Mouse (Mus musculus): Measurements from ENCODE around the gene 2300002M23Rik.

The 2300002M23Rik gene

DNA sequence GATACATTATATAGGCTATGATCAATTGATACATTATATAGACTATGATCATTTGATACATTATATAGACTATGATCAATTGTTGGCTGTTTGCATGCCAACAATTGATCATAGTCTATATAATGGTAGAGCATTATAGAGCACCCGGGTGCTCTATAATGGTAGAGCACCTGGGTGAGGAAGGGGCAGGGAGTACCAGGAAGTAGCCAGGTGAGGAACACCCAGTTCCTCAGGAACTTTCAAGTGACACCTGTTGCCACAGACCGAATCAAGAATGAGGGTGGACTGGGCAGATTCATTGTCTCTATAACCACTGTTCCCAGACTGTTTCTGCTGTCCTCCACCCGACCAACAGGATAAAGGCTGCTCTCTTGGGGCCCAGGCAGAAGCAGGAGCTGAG lies at the start of gene 2300002M23Rik:
2300002M23Rik (plus strand) TSS at position 301 of the 400 bp plus-strand sequence.
- no peak for DNase-seq (ENCODE audit: low read depth, low spot score)

DNA sequence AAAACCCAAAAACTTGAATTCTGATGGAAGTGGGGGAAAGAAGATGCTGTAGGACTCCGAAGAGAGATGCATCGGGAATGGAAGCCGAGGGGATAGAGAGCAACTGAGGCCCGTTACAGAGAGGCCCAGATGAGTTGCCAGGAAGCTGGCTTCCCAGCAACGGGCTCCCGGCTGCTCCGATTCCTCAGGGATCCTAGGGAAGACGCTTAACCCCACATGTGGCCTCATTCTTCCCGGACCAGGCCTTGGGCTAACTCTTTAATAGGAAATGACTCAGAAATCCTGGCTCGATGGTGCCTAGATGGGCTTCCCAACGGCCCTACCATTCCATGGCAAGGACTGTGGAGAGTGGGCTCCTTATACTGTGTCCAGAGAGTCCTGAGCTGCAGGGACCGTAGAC lies 49.7 kb upstream of the 2300002M23Rik start:
- no peak for DNase-seq (ENCODE audit: low read depth, low spot score)

- DNase-seq (ENCODE audit: low read depth, low spot score), result no peak
Observed at GRCm38 (mm10) chr17:35524354-35524753, 42.9 kb upstream of the 2300002M23Rik start.

GRCm38 (mm10) chr17:35526644-35527043 lies 40.6 kb upstream of the 2300002M23Rik start:
- no peak for DNase-seq (ENCODE audit: low read depth, low spot score)

DNA sequence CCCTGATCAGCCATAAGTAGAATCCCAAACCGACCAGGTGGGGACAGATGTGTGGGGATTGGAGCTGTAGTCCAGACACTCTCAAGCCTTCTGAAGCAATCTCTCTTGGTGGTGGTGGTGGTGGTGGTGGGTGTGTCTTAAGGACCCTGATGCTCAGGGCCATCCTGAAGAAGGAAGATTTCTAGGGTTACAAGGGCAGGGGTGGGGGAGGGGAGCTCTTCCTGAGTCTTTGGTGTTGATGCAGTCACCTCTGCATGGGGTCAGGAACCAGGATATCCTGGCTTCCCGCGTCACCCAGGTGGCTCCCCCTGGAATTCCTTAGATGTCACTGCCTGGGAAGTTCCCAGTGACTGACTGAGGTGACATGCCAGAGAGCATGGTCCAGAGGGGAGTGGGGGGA lies 34.9 kb upstream of the 2300002M23Rik start:
- DNase-seq (ENCODE audit: low read depth, low spot score), result no peak

GRCm38 (mm10) chr17:35532901-35533300 lies 34.3 kb upstream of the 2300002M23Rik start, which contains the start of gene Psors1c2:
TSS of gene Psors1c2 (plus strand) at chr17:35533201.
- DNase-seq (ENCODE audit: low read depth, low spot score), result no peak

- peak; percentile 85 for DNase-seq (ENCODE audit: low read depth, low spot score)
Observed at GRCm38 (mm10) chr17:35534343-35534742, 32.9 kb upstream of the 2300002M23Rik start.

- DNase-seq (ENCODE audit: low read depth, low spot score), result no peak
Observed at GRCm38 (mm10) chr17:35537421-35537820, 29.8 kb upstream of the 2300002M23Rik start.

GRCm38 (mm10) chr17:35538476-35538875 lies 28.8 kb upstream of the 2300002M23Rik start:
- no peak for DNase-seq (ENCODE audit: low read depth, low spot score)

DNA sequence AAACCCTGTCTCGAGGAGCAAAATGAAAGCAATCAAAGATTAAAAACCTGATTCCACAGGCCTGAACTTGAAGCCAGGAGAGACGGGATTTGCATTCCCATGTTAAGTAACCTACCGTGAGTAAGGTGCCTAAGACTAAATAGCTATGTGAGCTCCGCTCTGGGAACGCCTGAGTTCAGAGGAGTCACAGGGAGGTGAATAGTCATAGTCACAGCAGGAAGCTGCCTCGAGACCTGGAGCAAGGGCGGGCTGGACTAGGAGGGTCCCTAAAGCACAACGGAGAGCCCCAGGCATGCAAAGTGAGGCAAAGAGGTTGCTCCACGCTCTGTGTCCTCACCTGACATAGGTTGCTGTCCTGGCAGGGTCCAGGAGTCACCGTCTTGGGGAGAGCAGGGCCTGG lies 27.7 kb upstream of the 2300002M23Rik start:
- no peak for DNase-seq (ENCODE audit: low read depth, low spot score)

- no peak for DNase-seq (ENCODE audit: low read depth, low spot score)
Observed at GRCm38 (mm10) chr17:35542761-35543411, 24.4 kb upstream of the 2300002M23Rik start.

- DNase-seq (ENCODE audit: low read depth, low spot score), result no peak
Observed at GRCm38 (mm10) chr17:35543412-35543861, 23.8 kb upstream of the 2300002M23Rik start.

- no peak for DNase-seq (ENCODE audit: low read depth, low spot score)
Observed at GRCm38 (mm10) chr17:35544001-35544400, 23.2 kb upstream of the 2300002M23Rik start.

GRCm38 (mm10) chr17:35544680-35545079 lies 22.6 kb upstream of the 2300002M23Rik start:
- DNase-seq (ENCODE audit: low read depth, low spot score), result peak; percentile 67

DNA sequence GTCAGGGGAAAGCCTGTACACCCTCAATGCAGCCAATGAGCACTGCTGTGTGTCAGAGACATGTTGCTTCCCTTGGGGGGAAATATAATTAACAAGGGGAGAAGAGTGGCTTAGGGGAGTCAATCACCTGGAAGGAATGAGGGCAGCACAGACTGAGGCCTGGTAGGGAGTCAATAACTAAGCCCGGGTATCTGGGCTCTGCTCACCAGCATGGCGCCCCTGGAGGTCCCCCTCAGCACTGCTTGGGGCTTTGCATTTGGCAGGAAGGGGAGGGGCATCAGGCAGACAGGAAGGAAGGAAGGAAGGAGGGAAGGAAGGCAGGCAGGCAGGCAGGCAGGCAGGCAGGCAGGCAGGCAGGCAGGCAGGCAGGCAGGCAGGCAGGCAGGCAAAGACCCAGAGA lies 19.8 kb upstream of the 2300002M23Rik start:
- no peak for DNase-seq (ENCODE audit: low read depth, low spot score)

DNA sequence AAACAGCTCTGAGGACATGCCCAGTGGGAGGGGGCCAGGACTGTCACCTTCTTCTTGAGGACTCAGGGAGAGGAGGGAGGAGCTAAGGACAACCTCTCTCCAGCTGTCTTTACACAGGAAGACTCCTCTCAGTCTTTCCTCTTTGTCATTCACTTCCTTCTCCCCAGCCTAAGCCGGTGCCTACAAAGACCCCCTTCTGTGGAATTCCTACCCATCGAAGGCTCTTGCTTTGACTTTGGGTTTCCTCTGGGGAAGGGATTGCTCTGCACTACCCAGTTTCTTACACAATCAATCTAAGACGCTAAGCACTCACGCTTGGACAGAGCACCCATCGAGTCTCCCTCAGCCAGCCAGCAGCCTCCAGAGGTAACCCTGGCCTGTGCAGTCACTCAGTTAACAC lies 18.6 kb upstream of the 2300002M23Rik start:
- no peak for DNase-seq (ENCODE audit: low read depth, low spot score)

- DNase-seq (ENCODE audit: low read depth, low spot score), result no peak
Observed at GRCm38 (mm10) chr17:35549437-35550142, 17.7 kb upstream of the 2300002M23Rik start.

DNA sequence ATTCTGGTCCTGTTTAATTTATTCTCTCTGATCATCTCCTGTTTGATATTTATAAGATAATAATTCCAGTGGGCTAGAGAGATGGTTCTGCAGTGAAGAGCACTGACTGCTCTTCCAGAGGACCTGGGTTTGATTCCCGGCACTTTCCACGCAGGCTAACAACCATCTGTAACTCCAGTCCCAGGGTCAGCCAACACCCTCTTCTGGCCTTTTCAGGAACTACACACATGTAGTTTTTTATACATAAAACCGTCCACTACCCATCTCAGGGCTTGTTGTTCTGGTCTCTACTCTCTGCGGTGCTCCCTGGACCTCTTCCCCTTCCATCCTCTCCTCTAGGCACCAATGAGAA lies 17.1 kb upstream of the 2300002M23Rik start:
- no peak for DNase-seq (ENCODE audit: low read depth, low spot score)

DNA sequence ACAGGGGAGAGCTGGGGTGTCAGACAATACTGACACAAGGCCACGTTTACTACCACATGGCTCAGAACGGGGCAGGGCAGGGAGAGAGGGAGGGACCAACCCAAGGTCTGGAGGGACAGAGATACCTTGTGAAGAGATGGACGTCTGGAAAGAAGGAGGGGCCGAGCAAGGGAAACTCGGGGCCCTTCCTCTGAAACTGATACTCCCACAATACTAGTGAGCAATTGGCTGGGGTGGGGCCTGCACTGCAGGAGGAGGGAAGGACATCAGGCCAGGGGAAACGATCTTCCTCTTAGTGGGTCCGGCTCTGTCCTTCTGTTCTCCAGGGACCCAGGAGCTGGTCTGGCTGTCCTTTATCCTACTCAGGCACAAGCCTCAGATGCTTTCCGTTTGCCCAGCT lies 16.4 kb upstream of the 2300002M23Rik start:
- DNase-seq (ENCODE audit: low read depth, low spot score), result no peak

DNA sequence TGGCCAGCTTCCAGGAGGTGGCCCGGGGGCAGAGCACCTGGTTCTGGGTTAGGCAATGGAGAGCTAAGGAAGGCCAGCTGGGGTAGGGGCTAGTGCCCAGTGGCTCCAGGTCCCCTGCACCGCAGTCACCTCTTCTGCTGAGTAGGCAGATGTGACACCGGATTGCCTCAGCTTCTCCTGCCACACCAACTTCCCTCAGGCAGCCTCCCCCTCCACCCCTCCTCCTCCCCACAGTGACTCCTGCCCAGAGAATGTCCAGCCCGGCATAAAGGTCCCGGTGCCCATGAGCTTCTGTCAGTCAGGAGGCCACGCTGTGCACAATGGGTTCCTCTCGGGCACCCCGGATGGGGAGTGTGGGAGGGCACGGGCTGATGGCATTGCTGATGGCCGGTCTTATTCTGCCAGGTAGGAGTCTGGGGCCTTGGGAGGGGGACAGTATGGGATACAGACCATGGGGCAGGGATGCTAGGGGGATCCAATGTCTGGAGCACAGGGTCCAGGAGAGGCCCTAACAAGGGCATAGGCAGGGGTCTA lies 15.3 kb upstream of the 2300002M23Rik start, which contains the start of gene Cdsn:
Cdsn (plus strand) TSS at position 248 of the 534 bp plus-strand sequence.
- DNase-seq (ENCODE audit: low read depth, low spot score), result no peak

- no peak for DNase-seq (ENCODE audit: low read depth, low spot score)
Observed at GRCm38 (mm10) chr17:35554321-35554720, 12.9 kb upstream of the 2300002M23Rik start.

DNA sequence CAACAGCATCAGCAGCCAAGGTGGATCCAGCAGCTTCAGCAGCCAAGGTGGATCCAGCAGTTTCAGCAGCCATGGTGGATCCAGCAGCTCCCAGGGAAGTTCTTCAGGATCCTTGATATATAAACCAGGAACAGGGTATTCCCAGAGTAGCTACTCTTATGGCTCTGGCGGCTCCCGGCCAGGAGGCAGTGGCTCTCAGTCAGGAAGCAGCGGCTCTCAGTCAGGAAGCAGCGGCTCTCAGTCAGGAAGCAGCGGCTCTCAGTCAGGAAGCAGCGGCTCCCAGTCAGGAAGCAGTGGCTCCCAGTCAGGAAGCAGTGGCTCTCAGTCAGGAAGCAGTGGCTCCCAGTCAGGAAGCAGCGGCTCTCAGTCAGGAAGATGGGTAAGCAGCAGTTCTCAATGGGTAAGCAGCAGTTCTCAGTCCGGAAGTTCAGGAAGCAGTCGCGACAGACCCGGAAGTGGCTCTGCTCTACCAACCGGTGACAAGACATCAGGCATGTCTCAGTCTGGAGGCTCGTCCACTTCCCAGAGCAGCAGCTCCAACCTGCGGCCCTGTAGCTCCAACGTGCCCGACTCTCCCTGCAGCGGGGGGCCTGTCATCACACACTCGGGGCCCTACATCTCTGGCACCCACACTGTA lies 12.4 kb upstream of the 2300002M23Rik start:
- DNase-seq (ENCODE audit: low read depth, low spot score), result no peak

All from CD4-positive, CD25-positive, alpha-beta regulatory T cell, adult 2 months (primary cell).